Mouse (Mus musculus) monocyte, adult 2 months (primary cell): ENCODE data around the gene Spaca4.
A peak's percentile ranks its signal among the peaks of the same experiment; 100 is the strongest.

Experiments used
- DNase-seq, 2 experiments: peaks; one replicate each; pipeline ENCODE4 v3.0.0; 2022; ENCODE audit warnings: low spot score in 2 of 2, low read depth in 1 of 2

Spaca4 gene

GRCm38 (mm10) chr7:45700301-45701015 is 25.2 kb downstream of the Spaca4 start:
- DNase-seq: no peak

- DNase-seq: no peak
Observed at GRCm38 (mm10) chr7:45699523-45700141, 26.0 kb downstream of the Spaca4 start, which contains the start of gene Car11. TSS of gene Car11 (plus strand) at chr7:45699843.

- DNase-seq: no peak
Observed at GRCm38 (mm10) chr7:45697894-45698293, 27.7 kb downstream of the Spaca4 start.

GRCm38 (mm10) chr7:45695098-45695497 is 30.5 kb downstream of the Spaca4 start:
- DNase-seq: no peak

- DNase-seq: no peak
Observed at GRCm38 (mm10) chr7:45693921-45694591, 31.6 kb downstream of the Spaca4 start, which contains the start of gene Sec1. TSS of gene Sec1 (minus strand) at chr7:45694402.

- DNase-seq: no peak
Observed at GRCm38 (mm10) chr7:45692364-45692763, 33.2 kb downstream of the Spaca4 start.

GRCm38 (mm10) chr7:45689800-45690199 is 35.8 kb downstream of the Spaca4 start:
- DNase-seq: no peak

- DNase-seq: no peak
Observed at GRCm38 (mm10) chr7:45689099-45689498, 36.5 kb downstream of the Spaca4 start.

GRCm38 (mm10) chr7:45686841-45687240 is 38.8 kb downstream of the Spaca4 start:
- DNase-seq: no peak

- DNase-seq: no peak
Observed at GRCm38 (mm10) chr7:45685811-45686210, 39.8 kb downstream of the Spaca4 start.

GRCm38 (mm10) chr7:45683396-45684050 is 42.1 kb downstream of the Spaca4 start, which contains the start of gene Ntn5:
TSS of gene Ntn5 (plus strand) at chr7:45684022.
- DNase-seq: no peak

- peak; percentile 58 to 73 for DNase-seq
Observed at GRCm38 (mm10) chr7:45682144-45683126, 43.2 kb downstream of the Spaca4 start.

GRCm38 (mm10) chr7:45681046-45681736 is 44.4 kb downstream of the Spaca4 start:
- no peak for DNase-seq

- no peak for DNase-seq
Observed at GRCm38 (mm10) chr7:45679966-45680621, 45.5 kb downstream of the Spaca4 start.

- no peak for DNase-seq
Observed at GRCm38 (mm10) chr7:45678513-45678912, 47.1 kb downstream of the Spaca4 start.

- DNase-seq: no peak
Observed at GRCm38 (mm10) chr7:45677627-45678295, 47.9 kb downstream of the Spaca4 start.
